Mouse (Mus musculus): ENCODE results near the gene Med12l. TPM values are rescaled to one million over a fixed set of nuclear protein-coding genes. Genes with fewer than 3 reads are reported as not detected.

Gene Med12l
- total RNA-seq, 2 experiments from 2014 or later = 0.23 TPM; not detected in 1

Other genes starting within 250 kb of the Med12l start
- not detected in 2 replicates for gene Mindy4b-ps, start 183.5 kb upstream of the Med12l start, total RNA-seq (2015; ENCODE audit: low replicate concordance)
- not detected in 2 replicates for gene Mindy4b-ps, start 183.5 kb upstream of the Med12l start, total RNA-seq (2017; ENCODE audit: low replicate concordance)
- gene Clrn1, start 120.5 kb upstream of the Med12l start, total RNA-seq (2015; ENCODE audit: low replicate concordance) = 4.2 TPM in 1 of 2 replicates, not detected in the other
- not detected in 2 replicates for gene Clrn1, start 120.5 kb upstream of the Med12l start, total RNA-seq (2017; ENCODE audit: low replicate concordance)
- gene Gpr171, start 96.0 kb downstream of the Med12l start, total RNA-seq (2015; ENCODE audit: low replicate concordance) = 4.3 and 5.9 TPM in 2 replicates
- gene Gpr171, start 96.0 kb downstream of the Med12l start, total RNA-seq (2017; ENCODE audit: low replicate concordance) = 0.38 and 2.3 TPM in 2 replicates
- gene P2ry14, start 147.8 kb downstream of the Med12l start, total RNA-seq (2015; ENCODE audit: low replicate concordance) = 4.6 TPM in 1 of 2 replicates, not detected in the other
- gene P2ry14, start 147.8 kb downstream of the Med12l start, total RNA-seq (2017; ENCODE audit: low replicate concordance) = 2.1 TPM in 1 of 2 replicates, not detected in the other
- not detected in 2 replicates for gene Gpr87, start 189.3 kb downstream of the Med12l start, total RNA-seq (2015; ENCODE audit: low replicate concordance)
- gene Gpr87, start 189.3 kb downstream of the Med12l start, total RNA-seq (2017; ENCODE audit: low replicate concordance) = not detected in 2 replicates
- 1.3 and 4.3 TPM in 2 replicates for gene P2ry13, start 205.1 kb downstream of the Med12l start, total RNA-seq (2015; ENCODE audit: low replicate concordance)
- 1.4 and 2.3 TPM in 2 replicates for gene P2ry13, start 205.1 kb downstream of the Med12l start, total RNA-seq (2017; ENCODE audit: low replicate concordance)